Mouse (Mus musculus) ES-E14 (cell line): ENCODE results near the gene Erc2.

Experiments
- CHD2 ChIP-seq: IDR thresholded peaks from 2 replicates; pipeline ENCODE4 v1.6.1; 2014; ENCODE audit warnings: mild to moderate bottlenecking, low read depth, low read length, inconsistent platforms
- HCFC1 ChIP-seq: IDR thresholded peaks from 2 replicates; pipeline ENCODE4 v1.6.1; 2012; ENCODE audit warnings: low read length, inconsistent platforms, borderline replicate concordance; ENCODE audit not compliant: insufficient read depth
- ZC3H11A ChIP-seq: IDR thresholded peaks from 2 replicates; pipeline ENCODE4 v1.6.1; 2012; ENCODE audit warnings: low read depth, mild to moderate bottlenecking, inconsistent platforms, low read length, borderline replicate concordance

DNA sequence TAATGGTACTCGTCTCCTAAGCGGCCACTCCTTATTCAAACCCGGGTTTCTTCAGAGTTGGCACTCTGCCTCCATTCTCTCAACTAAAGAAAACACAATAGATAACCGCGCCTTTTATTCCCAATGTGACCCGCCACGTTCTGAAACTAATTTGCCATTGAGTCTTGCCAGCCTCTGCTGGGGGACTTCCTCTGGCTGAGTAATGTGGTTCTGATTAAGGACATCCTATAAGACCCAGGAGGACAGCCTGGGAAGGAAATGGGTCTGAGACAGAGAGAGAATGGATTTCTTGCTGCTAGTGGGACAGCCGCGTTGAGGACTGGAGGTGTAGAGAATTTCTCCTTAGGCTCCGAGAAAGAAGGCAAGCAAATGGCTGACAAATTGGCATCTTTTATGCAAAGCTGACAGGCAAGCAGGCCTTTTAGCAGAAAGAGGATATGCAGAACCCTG, 753.4 kb downstream of the Erc2 start:
- TF ChIP-seq CHD2 (no peak), ZC3H11A (no peak), HCFC1 (no peak)
